Mouse (Mus musculus): ENCODE results near the gene Clec4n. TPM values are rescaled to one million over a fixed set of nuclear protein-coding genes. Genes with fewer than 3 reads are reported as not detected.
"Not testable (repeated sequence)": the region's sequence is repeated elsewhere in the genome, so short reads cannot be mapped to it uniquely, and the experiment has no call there.

Clec4n gene
- 0.23 and 0.38 TPM in 2 replicates for total RNA-seq (2014; rRNA removed)
- 0.70 and 1.2 TPM in 2 replicates for polyA plus RNA-seq (2015; fragmentation: Nextera tagmentation; extraction: Ambion mirVana)

- 77% methylated on average over 3 of the region's 3 CpGs for WGBS
- no peak within 1 kb of the TSS for H3K9ac ChIP-seq
- H3K36me3 ChIP-seq (ENCODE audit: insufficient read depth), result no peaks in the 10 kb centered on the region
- ATAC-seq (no peak), DNase-seq (no peak)
- H3K9me3 ChIP-seq (ENCODE audit: low read length), result no peaks in the 10 kb centered on the region
- H3K27ac ChIP-seq (ENCODE audit: low read depth, low read length), result no peak within 1 kb of the TSS
- H3K4me1 ChIP-seq (ENCODE audit: insufficient read depth), result no peaks in the 10 kb centered on the region
- no peak within 1 kb of the TSS for H3K4me2 ChIP-seq (ENCODE audit: low read depth)
- H3K27me3 ChIP-seq (ENCODE audit: insufficient read depth, low read length), result no peaks in the 10 kb centered on the region
- no peak for TF ChIP-seq CTCF (IDR thresholded peaks at IDR 0.05; ENCODE audit: low read depth)
- H3K4me3 ChIP-seq (ENCODE audit: low read depth, low read length), result no peak within 1 kb of the TSS
Measured at GRCm38 (mm10) chr6:123229644-123230043, at the start of gene Clec4n. Clec4n (plus strand) TSS chr6:123229843.

- 68% methylated on average over 2 of the region's 2 CpGs for WGBS
- not testable (repeated sequence) for H3K9ac ChIP-seq; H3K4me1 ChIP-seq (ENCODE audit: insufficient read depth); H3K4me2 ChIP-seq (ENCODE audit: low read depth); H3K9me3 ChIP-seq (ENCODE audit: low read length); ATAC-seq; H3K27ac ChIP-seq (ENCODE audit: low read depth, low read length); H3K4me3 ChIP-seq (ENCODE audit: low read depth, low read length); H3K27me3 ChIP-seq (ENCODE audit: insufficient read depth, low read length); H3K36me3 ChIP-seq (ENCODE audit: insufficient read depth); DNase-seq
Measured at GRCm38 (mm10) chr6:123184862-123185261, 44.8 kb upstream of the Clec4n start.

GRCm38 (mm10) chr6:123207187-123208076 lies 22.2 kb upstream of the Clec4n start:
- Histone ChIP-seq H3K36me3 (ENCODE audit: insufficient read depth) (no peaks in the 10 kb centered on the region), H3K27me3 (ENCODE audit: insufficient read depth, low read length) (no peaks in the 10 kb centered on the region), H3K9ac (no peak overlapping the region), H3K4me3 (ENCODE audit: low read depth, low read length) (no peak overlapping the region), H3K27ac (ENCODE audit: low read depth, low read length) (no peak overlapping the region), H3K9me3 (ENCODE audit: low read length) (no peaks in the 10 kb centered on the region), H3K4me2 (ENCODE audit: low read depth) (no peak overlapping the region), H3K4me1 (ENCODE audit: insufficient read depth) (no peaks in the 10 kb centered on the region)
- DNase-seq (no peak), ATAC-seq (no peak)
- 94% methylated on average over 1 of the region's 1 CpGs for WGBS
- TF ChIP-seq CTCF (IDR thresholded peaks at IDR 0.05; ENCODE audit: low read depth), result no peak

GRCm38 (mm10) chr6:123208077-123208439 lies 21.6 kb upstream of the Clec4n start:
- DNase-seq; ATAC-seq; H3K4me3 ChIP-seq (ENCODE audit: low read depth, low read length); H3K27ac ChIP-seq (ENCODE audit: low read depth, low read length); H3K4me2 ChIP-seq (ENCODE audit: low read depth); H3K27me3 ChIP-seq (ENCODE audit: insufficient read depth, low read length); H3K4me1 ChIP-seq (ENCODE audit: insufficient read depth); H3K9me3 ChIP-seq (ENCODE audit: low read length); H3K36me3 ChIP-seq (ENCODE audit: insufficient read depth); H3K9ac ChIP-seq: not testable (repeated sequence)

GRCm38 (mm10) chr6:123211726-123212125 lies 17.9 kb upstream of the Clec4n start:
- Histone ChIP-seq H3K27ac (ENCODE audit: low read depth, low read length) (no peak overlapping the region), H3K4me3 (ENCODE audit: low read depth, low read length) (no peak overlapping the region), H3K9ac (no peak overlapping the region), H3K4me2 (ENCODE audit: low read depth) (no peak overlapping the region), H3K27me3 (ENCODE audit: insufficient read depth, low read length) (no peaks in the 10 kb centered on the region), H3K4me1 (ENCODE audit: insufficient read depth) (no peaks in the 10 kb centered on the region), H3K9me3 (ENCODE audit: low read length) (no peaks in the 10 kb centered on the region), H3K36me3 (ENCODE audit: insufficient read depth) (no peaks in the 10 kb centered on the region)
- ATAC-seq (no peak), DNase-seq (no peak)
- TF ChIP-seq CTCF (IDR thresholded peaks at IDR 0.05; ENCODE audit: low read depth), result no peak
- WGBS, result 69% methylated on average over 1 of the region's 1 CpGs

GRCm38 (mm10) chr6:123227519-123228166 lies 2.0 kb upstream of the Clec4n start:
- TF ChIP-seq CTCF (IDR thresholded peaks at IDR 0.05; ENCODE audit: low read depth), result no peak
- H3K27ac ChIP-seq (ENCODE audit: low read depth, low read length), result no peak overlapping the region
- no peaks in the 10 kb centered on the region for H3K9me3 ChIP-seq (ENCODE audit: low read length)
- no peak overlapping the region for H3K9ac ChIP-seq
- no peaks in the 10 kb centered on the region for H3K36me3 ChIP-seq (ENCODE audit: insufficient read depth)
- DNase-seq, result no peak
- H3K4me2 ChIP-seq (ENCODE audit: low read depth), result no peak overlapping the region
- H3K4me3 ChIP-seq (ENCODE audit: low read depth, low read length), result no peak overlapping the region
- no peaks in the 10 kb centered on the region for H3K27me3 ChIP-seq (ENCODE audit: insufficient read depth, low read length)
- no peak for ATAC-seq
- H3K4me1 ChIP-seq (ENCODE audit: insufficient read depth), result no peaks in the 10 kb centered on the region
- 73% methylated on average over 2 of the region's 2 CpGs for WGBS

DNA sequence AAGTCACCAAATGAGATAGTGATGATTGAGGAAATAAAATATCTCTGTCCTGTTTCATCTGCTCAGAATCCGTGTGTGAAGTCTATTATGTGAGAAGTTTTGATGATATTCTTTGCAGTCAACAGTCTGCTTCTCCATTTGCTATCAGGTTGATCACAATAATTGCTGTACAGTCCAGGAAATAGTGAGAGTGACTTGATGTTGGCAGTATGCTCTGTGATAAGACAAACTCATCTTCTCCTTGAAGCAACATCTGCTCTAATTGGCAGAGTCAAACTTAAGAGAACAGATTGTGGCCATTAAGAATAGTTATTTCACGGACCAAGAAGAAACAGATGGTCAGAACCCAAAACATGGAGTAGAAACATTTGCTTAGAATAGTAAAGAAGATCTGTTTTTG lies 1.5 kb downstream of the Clec4n start:
- 60% methylated on average over 2 of the region's 2 CpGs for WGBS
- Histone ChIP-seq H3K4me1 (ENCODE audit: insufficient read depth) (no peaks in the 10 kb centered on the region), H3K4me3 (ENCODE audit: low read depth, low read length) (no peak overlapping the region), H3K27ac (ENCODE audit: low read depth, low read length) (no peak overlapping the region), H3K9me3 (ENCODE audit: low read length) (no peaks in the 10 kb centered on the region), H3K9ac (no peak overlapping the region), H3K36me3 (ENCODE audit: insufficient read depth) (no peaks in the 10 kb centered on the region), H3K27me3 (ENCODE audit: insufficient read depth, low read length) (no peaks in the 10 kb centered on the region), H3K4me2 (ENCODE audit: low read depth) (no peak overlapping the region)
- TF ChIP-seq CTCF (IDR thresholded peaks at IDR 0.05; ENCODE audit: low read depth), result no peak
- DNase-seq (no peak), ATAC-seq (no peak)
